In genomic region chr5:110107581-110108304, GRCm38 (mm10) we compare ENCODE assay signal across 8 mouse cellular contexts. TPM values are rescaled to one million over a fixed set of nuclear protein-coding genes. Genes with fewer than 3 reads are reported as not detected.
DNase-seq lines count a peak whose midpoint lies in the region; ATAC-seq lines count a peak whose summit lies in the region.

Gene Gtpbp6 (minus strand): TSS chr5:110108197.

- H3K27ac ChIP-seq in heart, embryonic 14.5 days (replicated peaks in 1 of 2; ENCODE audit: control insufficient read depth in 1 of 2, insufficient read depth in 1 of 2, low read depth in 2 of 2, low read length in 2 of 2), result peak within 1 kb of the TSS; percentile 82 to 98
- peak within 1 kb of the TSS; percentile 94 for H3K27ac ChIP-seq in liver, embryonic 13.5 days
- peak within 1 kb of the TSS; percentile 100 for H3K27ac ChIP-seq in stomach, embryonic 16.5 days (ENCODE audit: low read length)

- peak; percentile 84 for DNase-seq in c-Kit-negative CD71-positive TER-119-positive erythroid progenitor cells, embryonic 14.5 days (ENCODE audit: low read depth, low spot score)
- DNase-seq in fibroblast of lung, adult 2 months (ENCODE audit: low read depth), result peak; percentile 90
- peak; percentile 98 for DNase-seq in kidney, postnatal 14 days
- peak; percentile 96 for DNase-seq in liver, embryonic 13.5 days
- DNase-seq in neural tube, embryonic 10.5 days (ENCODE audit: extremely low spot score, low spot score), result peak; percentile 97

- H3K9ac ChIP-seq in heart, embryonic 14.5 days (ENCODE audit: low read length), result peak within 1 kb of the TSS; percentile 82
- H3K9ac ChIP-seq in liver, embryonic 13.5 days, result peak within 1 kb of the TSS; percentile 84
- H3K9ac ChIP-seq in stomach, embryonic 16.5 days (ENCODE audit: low read length), result peak within 1 kb of the TSS; percentile 97

- H3K4me2 ChIP-seq in heart, embryonic 14.5 days (ENCODE audit: low read length), result peak within 1 kb of the TSS; percentile 88
- H3K4me2 ChIP-seq in liver, embryonic 13.5 days, result peak within 1 kb of the TSS; percentile 96
- peak within 1 kb of the TSS; percentile 93 for H3K4me2 ChIP-seq in stomach, embryonic 16.5 days (ENCODE audit: low read depth, low read length)

- H3K27me3 ChIP-seq in heart, embryonic 14.5 days (ENCODE audit: control insufficient read depth, insufficient read depth, low read length), result no peaks in the 10 kb centered on the region
- H3K27me3 ChIP-seq in liver, embryonic 13.5 days, result no peaks in the 10 kb centered on the region
- no peaks in the 10 kb centered on the region for H3K27me3 ChIP-seq in stomach, embryonic 16.5 days (ENCODE audit: control insufficient read depth, insufficient read depth, low read length)

- peak within 1 kb of the TSS; percentile 66 for H3K4me3 ChIP-seq in heart, embryonic 14.5 days (ENCODE audit: control insufficient read depth in 1 of 2, insufficient read depth in 1 of 2, low read depth in 1 of 2, low read length in 2 of 2)
- H3K4me3 ChIP-seq in liver, embryonic 13.5 days (replicated peaks), result peak within 1 kb of the TSS; percentile 83
- peak within 1 kb of the TSS; percentile 94 for H3K4me3 ChIP-seq in stomach, embryonic 16.5 days (replicated peaks; ENCODE audit: low read length)

- peak; percentile 77 for ATAC-seq in CD4-positive, CD25-positive, alpha-beta regulatory T cell, adult 4 months
- ATAC-seq in heart, embryonic 14.5 days (ENCODE audit: insufficient number of reproducible peaks, insufficient read depth, low FRiP score, low read depth), result peak; percentile 86
- peak; percentile 83 for ATAC-seq in liver, embryonic 13.5 days (ENCODE audit: low read depth)
- peak; percentile 89 for ATAC-seq in stomach, embryonic 16.5 days (ENCODE audit: insufficient read depth, low FRiP score)

- H3K4me1 ChIP-seq in heart, embryonic 14.5 days (ENCODE audit: control insufficient read depth in 2 of 2, insufficient read depth in 2 of 2, low read length in 2 of 2), result peaks cover 2 to 14% of the 10 kb centered on the region in 2 experiments; a peak in 3 of 4 replicates
- H3K4me1 ChIP-seq in liver, embryonic 13.5 days (replicated peaks), result peaks cover 37% of the 10 kb centered on the region
- H3K4me1 ChIP-seq in stomach, embryonic 16.5 days (ENCODE audit: control insufficient read depth, insufficient read depth, low read length), result peaks cover 11% of the 10 kb centered on the region

- peaks cover 44% of the 10 kb centered on the region for H3K36me3 ChIP-seq in heart, embryonic 14.5 days (ENCODE audit: control insufficient read depth, insufficient read depth, low read length)
- H3K36me3 ChIP-seq in liver, embryonic 13.5 days, result peaks cover 45% of the 10 kb centered on the region
- peaks cover 36% of the 10 kb centered on the region for H3K36me3 ChIP-seq in stomach, embryonic 16.5 days (ENCODE audit: control insufficient read depth, insufficient read depth, low read length)

- no peaks in the 10 kb centered on the region for H3K9me3 ChIP-seq in heart, embryonic 14.5 days (ENCODE audit: control insufficient read depth, low read length)
- H3K9me3 ChIP-seq in liver, embryonic 13.5 days (replicated peaks), result no peaks in the 10 kb centered on the region
- peaks cover 6% of the 10 kb centered on the region for H3K9me3 ChIP-seq in stomach, embryonic 16.5 days (replicated peaks; ENCODE audit: control insufficient read depth, low read length)

- WGBS in heart, embryonic 14.5 days, result under 1% methylated on average over 69 of the region's 71 CpGs
- under 1% methylated on average over 71 of the region's 71 CpGs for whole genome bisulfite sequencing in liver, embryonic 13.5 days (ENCODE audit: insufficient replicate concordance)
- under 1% methylated on average over 71 of the region's 71 CpGs for WGBS in stomach, embryonic 16.5 days

RNA-seq across cellular contexts. Expression of gene Gtpbp6, which starts in this region (rescaled TPM):
- polyA plus RNA-seq in CD4-positive, CD25-positive, alpha-beta regulatory T cell, adult 4 months (2017; shearing (Covaris generic)), result 10 to 100 TPM; 10.9 to 18.3 TPM
- polyA plus RNA-seq in heart, embryonic 14.5 days (2014; fragmentation: Nextera tagmentation; extraction: Ambion mirVana), result 15.9 and 22.0 TPM in 2 replicates
- 9.5 and 10.0 TPM in 2 replicates for polyA plus RNA-seq in liver, embryonic 13.5 days (2015; fragmentation: Nextera tagmentation; extraction: Ambion mirVana)
- 25.8 and 29.0 TPM in 2 replicates for polyA plus RNA-seq in stomach, embryonic 16.5 days (2015; fragmentation: Nextera tagmentation; extraction: Ambion mirVana)

Comparison
In these comparisons a context has a peak if more than half of its experiments do, and no peak if none do; other contexts are left out.
1. Peak in every context shown above with its lines: DNase-seq, ATAC-seq, H3K4me3 ChIP-seq and H3K27ac ChIP-seq.